Mouse (Mus musculus): ENCODE data around the gene Fitm1. TPM values are rescaled to one million over a fixed set of nuclear protein-coding genes. Genes with fewer than 3 reads are reported as not detected.

The Fitm1 gene
- not detected in 2 replicates for polyA plus RNA-seq (2012; rRNA removed)

DNA sequence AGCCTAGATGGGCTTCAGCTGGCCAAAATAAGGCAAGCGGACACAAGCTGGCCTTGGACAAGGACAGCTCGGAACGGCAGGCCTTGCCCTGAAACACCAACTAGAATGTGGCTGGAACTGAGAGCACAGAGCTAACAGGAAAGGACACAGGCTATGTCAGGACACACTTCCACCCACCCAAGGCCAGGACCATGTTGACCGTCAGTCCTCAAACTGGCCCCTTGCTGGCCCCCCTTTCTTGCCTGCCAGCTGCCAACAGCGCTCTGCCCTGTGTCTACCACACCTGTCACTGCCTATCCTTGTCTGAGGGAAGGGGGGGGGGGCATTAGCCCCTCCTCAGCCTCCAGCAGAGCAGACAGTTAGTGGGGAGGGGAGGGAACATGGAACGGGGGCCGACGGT lies at the start of gene Fitm1:
Gene Fitm1, plus strand, starts transcription at position 316 of the 400 bp plus-strand sequence.
- Histone ChIP-seq H3K4me3 (ENCODE audit: insufficient read depth, low read length) (no peak within 1 kb of the TSS), H3K27ac (ENCODE audit: insufficient read depth, low read length) (no peak within 1 kb of the TSS), H3K4me1 (ENCODE audit: control insufficient read depth, insufficient read depth, low read length) (peaks cover 1% of the 10 kb centered on the region; the same call in 1 of the 2 replicates)
- TF ChIP-seq POLR2A (IDR thresholded peaks at IDR 0.05; ENCODE audit: extremely low read depth, insufficient read depth, low read length) (no peak), CTCF (IDR thresholded peaks at IDR 0.05; ENCODE audit: extremely low read depth, insufficient read depth, low read length) (no peak)

DNA sequence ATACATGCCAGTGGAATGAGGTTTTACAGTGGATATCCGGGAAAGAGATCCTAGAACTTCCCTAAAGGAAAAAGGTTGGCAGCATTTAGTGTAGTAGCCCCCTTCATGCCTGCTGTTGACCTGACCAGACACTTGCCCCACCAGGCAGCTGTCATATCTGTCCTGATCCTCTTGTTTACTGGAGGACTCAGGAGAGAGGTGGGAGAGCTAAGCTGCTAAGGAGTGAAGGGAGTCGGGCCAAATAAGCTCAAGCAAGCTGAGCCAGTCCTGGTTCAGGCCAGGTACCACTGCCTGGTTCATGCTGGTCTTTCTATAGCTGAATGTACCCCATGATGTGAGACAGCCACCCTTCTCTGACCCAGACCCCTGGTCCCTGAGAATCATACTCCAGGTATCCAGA lies 48.7 kb upstream of the Fitm1 start:
- TF ChIP-seq POLR2A (IDR thresholded peaks at IDR 0.05; ENCODE audit: extremely low read depth, insufficient read depth, low read length) (no peak), CTCF (IDR thresholded peaks at IDR 0.05; ENCODE audit: extremely low read depth, insufficient read depth, low read length) (no peak)
- no peaks in the 10 kb centered on the region for H3K4me1 ChIP-seq (ENCODE audit: control insufficient read depth, insufficient read depth, low read length)

GRCm38 (mm10) chr14:55527940-55528339 lies 47.5 kb upstream of the Fitm1 start:
- Histone ChIP-seq H3K4me3 (ENCODE audit: insufficient read depth, low read length) (no peak overlapping the region), H3K4me1 (ENCODE audit: control insufficient read depth, insufficient read depth, low read length) (no peaks in the 10 kb centered on the region), H3K27ac (ENCODE audit: insufficient read depth, low read length) (no peak overlapping the region)
- peak; percentile 48 for TF ChIP-seq CTCF (IDR thresholded peaks at IDR 0.05; ENCODE audit: extremely low read depth, insufficient read depth, low read length)
- no peak for TF ChIP-seq POLR2A (IDR thresholded peaks at IDR 0.05; ENCODE audit: extremely low read depth, insufficient read depth, low read length)

More for the DNA sequence above, 48.7 kb upstream of the Fitm1 start:
- Histone ChIP-seq H3K27ac (ENCODE audit: insufficient read depth, low read length) (no peak overlapping the region), H3K4me3 (ENCODE audit: insufficient read depth, low read length) (no peak overlapping the region)

GRCm38 (mm10) chr14:55536116-55536745 lies 39.2 kb upstream of the Fitm1 start:
- Histone ChIP-seq H3K27ac (ENCODE audit: insufficient read depth, low read length) (no peak overlapping the region), H3K4me3 (ENCODE audit: insufficient read depth, low read length) (no peak overlapping the region), H3K4me1 (ENCODE audit: control insufficient read depth, insufficient read depth, low read length) (no peaks in the 10 kb centered on the region)
- TF ChIP-seq CTCF (IDR thresholded peaks at IDR 0.05; ENCODE audit: extremely low read depth, insufficient read depth, low read length) (peak; percentile 72), POLR2A (IDR thresholded peaks at IDR 0.05; ENCODE audit: extremely low read depth, insufficient read depth, low read length) (no peak)

GRCm38 (mm10) chr14:55540067-55540786 lies 35.2 kb upstream of the Fitm1 start, which contains the start of gene Pck2:
Gene Pck2, plus strand, starts transcription at chr14:55540266.
- Histone ChIP-seq H3K4me1 (ENCODE audit: control insufficient read depth, insufficient read depth, low read length) (0 out of 2 replicates have a peak, but pooled peaks cover 3% of the 10 kb centered on the region), H3K4me3 (ENCODE audit: insufficient read depth, low read length) (peak within 1 kb of the TSS; percentile 63), H3K27ac (ENCODE audit: insufficient read depth, low read length) (peak within 1 kb of the TSS; percentile 54)
- TF ChIP-seq CTCF (IDR thresholded peaks at IDR 0.05; ENCODE audit: extremely low read depth, insufficient read depth, low read length) (no peak), POLR2A (IDR thresholded peaks at IDR 0.05; ENCODE audit: extremely low read depth, insufficient read depth, low read length) (peak; percentile 52; the same call in 1 of the 2 replicates)

GRCm38 (mm10) chr14:55540787-55541321 lies 34.6 kb upstream of the Fitm1 start:
- H3K4me1 ChIP-seq (ENCODE audit: control insufficient read depth, insufficient read depth, low read length) = 0 out of 2 replicates have a peak, but pooled peaks cover 3% of the 10 kb centered on the region
- TF ChIP-seq POLR2A (IDR thresholded peaks at IDR 0.05; ENCODE audit: extremely low read depth, insufficient read depth, low read length) (peak; percentile 25; the same call in 1 of the 2 replicates), CTCF (IDR thresholded peaks at IDR 0.05; ENCODE audit: extremely low read depth, insufficient read depth, low read length) (no peak)
- H3K4me3 ChIP-seq (ENCODE audit: insufficient read depth, low read length) = peak overlapping the region; percentile 63
- peak overlapping the region; percentile 54 for H3K27ac ChIP-seq (ENCODE audit: insufficient read depth, low read length)

GRCm38 (mm10) chr14:55542268-55542667 lies 33.1 kb upstream of the Fitm1 start:
- Histone ChIP-seq H3K4me3 (ENCODE audit: insufficient read depth, low read length) (no peak overlapping the region), H3K27ac (ENCODE audit: insufficient read depth, low read length) (no peak overlapping the region), H3K4me1 (ENCODE audit: control insufficient read depth, insufficient read depth, low read length) (0 out of 2 replicates have a peak, but pooled peaks cover 3% of the 10 kb centered on the region)
- no peak for TF ChIP-seq POLR2A (IDR thresholded peaks at IDR 0.05; ENCODE audit: extremely low read depth, insufficient read depth, low read length)
- no peak for TF ChIP-seq CTCF (IDR thresholded peaks at IDR 0.05; ENCODE audit: extremely low read depth, insufficient read depth, low read length)

GRCm38 (mm10) chr14:55544334-55544733 lies 31.1 kb upstream of the Fitm1 start:
- H3K27ac ChIP-seq (ENCODE audit: insufficient read depth, low read length) = no peak overlapping the region
- no peak overlapping the region for H3K4me3 ChIP-seq (ENCODE audit: insufficient read depth, low read length)
- 0 out of 2 replicates have a peak, but pooled peaks cover 3% of the 10 kb centered on the region for H3K4me1 ChIP-seq (ENCODE audit: control insufficient read depth, insufficient read depth, low read length)
- TF ChIP-seq CTCF (IDR thresholded peaks at IDR 0.05; ENCODE audit: extremely low read depth, insufficient read depth, low read length) = no peak

- Histone ChIP-seq H3K4me1 (ENCODE audit: control insufficient read depth, insufficient read depth, low read length) (no peaks in the 10 kb centered on the region), H3K4me3 (ENCODE audit: insufficient read depth, low read length) (no peak overlapping the region), H3K27ac (ENCODE audit: insufficient read depth, low read length) (no peak overlapping the region)
- TF ChIP-seq CTCF (IDR thresholded peaks at IDR 0.05; ENCODE audit: extremely low read depth, insufficient read depth, low read length) (no peak), POLR2A (IDR thresholded peaks at IDR 0.05; ENCODE audit: extremely low read depth, insufficient read depth, low read length) (no peak)
Observed at GRCm38 (mm10) chr14:55550191-55550590, 25.2 kb upstream of the Fitm1 start.
